Comparison of ENCODE assay signal across 11 mouse cellular contexts in genomic region chr12:70868190-70868987, GRCm38 (mm10). TPM values are rescaled to one million over a fixed set of nuclear protein-coding genes. Genes with fewer than 3 reads are reported as not detected.
DNase-seq lines count a peak whose midpoint lies in the region; ATAC-seq and TF ChIP-seq lines count a peak whose summit lies in the region.
"Had no signal": no experiment of that assay in that cellular context is flagged by ENCODE, and none has a peak within 500 bp of the region (broad histone marks: within the 10 kb centered on the region; RNA-seq: fewer than 3 reads in every experiment).

No protein-coding gene starts in this region.

- ATAC-seq in forebrain, postnatal 0 days: peak; percentile 56; the same call in 1 of the 2 replicates
- ATAC-seq in forebrain, embryonic 13.5 days: no peak
- peak; percentile 25; the same call in 1 of the 2 replicates for ATAC-seq in embryonic facial prominence, embryonic 12.5 days (ENCODE audit: insufficient number of reproducible peaks, insufficient read depth, low FRiP score, low TSS enrichment)
- no peak for ATAC-seq in limb, embryonic 12.5 days (ENCODE audit: insufficient number of reproducible peaks, insufficient read depth, low FRiP score, low TSS enrichment, low read depth)
- ATAC-seq: liver, embryonic 12.5 days had no signal

- peak; percentile 38; the same call in 1 of the 2 replicates for TF ChIP-seq CTCF in forebrain, postnatal 0 days (IDR thresholded peaks at IDR 0.05; ENCODE audit: low read depth)
- peak; percentile 47 for TF ChIP-seq CTCF in layer of hippocampus, adult 2 months (conservative IDR thresholded peaks at IDR 0.05)

- DNase-seq in forebrain, postnatal 0 days: no peak
- DNase-seq in layer of hippocampus, adult 2 months (ENCODE audit: low spot score in 2 of 2): no peak
- no peak for DNase-seq in layer of hippocampus, adult 18-20 months (ENCODE audit: low spot score in 2 of 2)
- no peak for DNase-seq in left cerebral cortex, postnatal 10 days (ENCODE audit: extremely low spot score in 1 of 2, low spot score in 2 of 2)
- no peak for DNase-seq in thymus, postnatal 25 days
- DNase-seq: layer of hippocampus, adult 9-11 months; spleen, adult 18-20 months had no signal

- no peak overlapping the region for H3K4me2 ChIP-seq in forebrain, postnatal 0 days (ENCODE audit: low read depth)
- H3K4me2 ChIP-seq in forebrain, embryonic 13.5 days: no peak overlapping the region
- no peak overlapping the region for H3K4me2 ChIP-seq in embryonic facial prominence, embryonic 12.5 days (replicated peaks)
- H3K4me2 ChIP-seq in limb, embryonic 12.5 days: no peak overlapping the region
- H3K4me2 ChIP-seq: liver, embryonic 12.5 days had no signal

- 0 out of 2 replicates have a peak, but pooled peaks cover 5% of the 10 kb centered on the region for H3K36me3 ChIP-seq in forebrain, postnatal 0 days (ENCODE audit: insufficient read depth)
- H3K36me3 ChIP-seq in forebrain, embryonic 13.5 days (ENCODE audit: poor library complexity, severe bottlenecking): no peaks in the 10 kb centered on the region
- peaks cover 16% of the 10 kb centered on the region for H3K36me3 ChIP-seq in embryonic facial prominence, embryonic 12.5 days
- peaks cover 33% of the 10 kb centered on the region for H3K36me3 ChIP-seq in limb, embryonic 12.5 days

- 39% methylated on average over 7 of the region's 7 CpGs for WGBS in forebrain, postnatal 0 days
- 39% methylated on average over 7 of the region's 7 CpGs for WGBS in forebrain, embryonic 13.5 days
- 30% methylated on average over 7 of the region's 7 CpGs for WGBS in embryonic facial prominence, embryonic 12.5 days
- WGBS in limb, embryonic 12.5 days: 31% methylated on average over 7 of the region's 7 CpGs

- 0 out of 2 replicates have a peak, but pooled peaks cover under 1% of the 10 kb centered on the region for H3K4me1 ChIP-seq in forebrain, postnatal 0 days (ENCODE audit: insufficient read depth)
- peaks cover 10% of the 10 kb centered on the region; the same call in 1 of the 2 replicates for H3K4me1 ChIP-seq in forebrain, embryonic 13.5 days
- H3K4me1 ChIP-seq in embryonic facial prominence, embryonic 12.5 days: peaks cover 39% of the 10 kb centered on the region
- H3K4me1 ChIP-seq in limb, embryonic 12.5 days (replicated peaks): peaks cover 45% of the 10 kb centered on the region
- H3K4me1 ChIP-seq: liver, embryonic 12.5 days had no signal

- H3K9ac ChIP-seq in forebrain, postnatal 0 days: no peak overlapping the region
- H3K9ac ChIP-seq in forebrain, embryonic 13.5 days: no peak overlapping the region
- H3K9ac ChIP-seq in embryonic facial prominence, embryonic 12.5 days: no peak overlapping the region
- H3K9ac ChIP-seq in limb, embryonic 12.5 days (replicated peaks): no peak overlapping the region
- H3K9ac ChIP-seq: liver, embryonic 12.5 days had no signal

- H3K9me3 ChIP-seq in forebrain, postnatal 0 days (ENCODE audit: low read length): no peaks in the 10 kb centered on the region
- no peaks in the 10 kb centered on the region for H3K9me3 ChIP-seq in forebrain, embryonic 13.5 days (replicated peaks)
- no peaks in the 10 kb centered on the region for H3K9me3 ChIP-seq in embryonic facial prominence, embryonic 12.5 days
- no peaks in the 10 kb centered on the region for H3K9me3 ChIP-seq in limb, embryonic 12.5 days
- H3K9me3 ChIP-seq: liver, embryonic 12.5 days had no signal

- no peak overlapping the region for H3K4me3 ChIP-seq in forebrain, postnatal 0 days (ENCODE audit: low read depth, low read length)
- H3K4me3 ChIP-seq in forebrain, embryonic 13.5 days: no peak overlapping the region
- no peak overlapping the region; the same call in 1 of the 2 replicates for H3K4me3 ChIP-seq in layer of hippocampus, adult 2 months
- H3K4me3 ChIP-seq in embryonic facial prominence, embryonic 12.5 days: no peak overlapping the region
- no peak overlapping the region for H3K4me3 ChIP-seq in limb, embryonic 12.5 days (replicated peaks)
- H3K4me3 ChIP-seq: liver, embryonic 12.5 days had no signal

- H3K27me3 ChIP-seq in forebrain, postnatal 0 days (ENCODE audit: insufficient read depth, low read length): no peaks in the 10 kb centered on the region
- H3K27me3 ChIP-seq in forebrain, embryonic 13.5 days: no peaks in the 10 kb centered on the region
- no peaks in the 10 kb centered on the region for H3K27me3 ChIP-seq in embryonic facial prominence, embryonic 12.5 days
- H3K27me3 ChIP-seq in limb, embryonic 12.5 days: no peaks in the 10 kb centered on the region
- H3K27me3 ChIP-seq: liver, embryonic 12.5 days had no signal

- intact Hi-C loops in left cerebral cortex, postnatal 10 days (cut with DNase I): loop anchor here (5.0 kb wide), 1 partner anchor 41 kb away; the partner anchor contains the start of gene Frmd6

- H3K27ac ChIP-seq in forebrain, postnatal 0 days (ENCODE audit: low read depth, low read length): no peak overlapping the region
- no peak overlapping the region for H3K27ac ChIP-seq in forebrain, embryonic 13.5 days
- H3K27ac ChIP-seq in layer of hippocampus, adult 2 months: peak overlapping the region; percentile 28
- H3K27ac ChIP-seq in embryonic facial prominence, embryonic 12.5 days: 0 out of 2 replicates have a peak overlapping the region, but pooled peaks have one; percentile 17
- peak overlapping the region; percentile 79 for H3K27ac ChIP-seq in limb, embryonic 12.5 days
- H3K27ac ChIP-seq: liver, embryonic 12.5 days had no signal

RNA-seq across cellular contexts. Expression of gene Frmd6, which starts 43.1 kb away (rescaled TPM):
- total RNA-seq in forebrain, postnatal 0 days (2014; rRNA removed): 10.6 and 11.0 TPM in 2 replicates
- 6.9 and 7.4 TPM in 2 replicates for polyA plus RNA-seq in forebrain, postnatal 0 days (2015; fragmentation: Nextera tagmentation; extraction: Ambion mirVana)
- polyA plus RNA-seq in forebrain, embryonic 13.5 days (2015; fragmentation: Nextera tagmentation; extraction: Ambion mirVana): 6.4 and 6.8 TPM in 2 replicates
- total RNA-seq in layer of hippocampus, adult 2 months (2021): 10 to 100 TPM; 17.6 to 18.4 TPM
- total RNA-seq in layer of hippocampus, adult 18-20 months (2021): 10 to 100 TPM; 21.0 to 22.9 TPM
- polyA plus RNA-seq in embryonic facial prominence, embryonic 12.5 days (2016; fragmentation: Nextera tagmentation; extraction: Ambion mirVana): 74.5 and 81.3 TPM in 2 replicates
- 75.1 and 75.2 TPM in 2 replicates for polyA plus RNA-seq in limb, embryonic 12.5 days (2016; fragmentation: Nextera tagmentation; extraction: Ambion mirVana)
- total RNA-seq in left cerebral cortex, postnatal 10 days (2021): 10 to 100 TPM; 15.0 to 16.8 TPM

Comparison
In these comparisons a context has a peak if more than half of its experiments do, and no peak if none do; other contexts are left out.
1. ATAC-seq: peak in forebrain, postnatal 0 days (single experiment) and embryonic facial prominence, embryonic 12.5 days (single experiment); none in forebrain, embryonic 13.5 days (single experiment) and limb, embryonic 12.5 days (single experiment).
2. H3K27ac ChIP-seq: peak in layer of hippocampus, adult 2 months (single experiment), embryonic facial prominence, embryonic 12.5 days (single experiment) and limb, embryonic 12.5 days (single experiment); none in forebrain, postnatal 0 days (single experiment) and forebrain, embryonic 13.5 days (single experiment).